Mouse (Mus musculus) small intestine, adult 2 months (tissue): Measurements from ENCODE around the gene Tnn. TPM values are rescaled to one million over a fixed set of nuclear protein-coding genes. Genes with fewer than 3 reads are reported as not detected.
A peak's percentile ranks its signal among the peaks of the same experiment; 100 is the strongest.

Source experiments
- H3K27ac ChIP-seq: fragments of 200-500 bp; 2 replicates; pipeline ENCODE4 v1.5.1; 2012; ENCODE audit warnings: low read depth, low read length, control low read depth, inconsistent platforms; ENCODE audit not compliant: insufficient read depth
- H3K27me3 ChIP-seq: fragments of 200-500 bp; 2 replicates; pipeline ENCODE4 v1.6.1; 2012; ENCODE audit warnings: mild to moderate bottlenecking, moderate library complexity, low read length, inconsistent platforms; ENCODE audit not compliant: control insufficient read depth, insufficient read depth
- H3K36me3 ChIP-seq: fragments of 200-500 bp; 2 replicates; pipeline ENCODE4 v1.6.1; 2012; ENCODE audit warnings: mild to moderate bottlenecking, low read length, control low read depth, inconsistent platforms; ENCODE audit not compliant: control insufficient read depth, insufficient read depth
- H3K4me1 ChIP-seq: fragments of 200-500 bp; 2 replicates; pipeline ENCODE4 v1.6.1; 2012; ENCODE audit warnings: low read length, inconsistent platforms, mixed read lengths; ENCODE audit not compliant: control insufficient read depth, insufficient read depth, insufficient read length
- H3K4me3 ChIP-seq: fragments of 200-500 bp; 2 replicates; pipeline ENCODE4 v1.5.1; 2012; ENCODE audit warnings: low read depth, mild to moderate bottlenecking, control low read depth, inconsistent platforms, low read length, moderate library complexity
- CTCF ChIP-seq: fragments of 200-500 bp; IDR thresholded peaks from 2 replicates; pipeline ENCODE4 v1.5.1; 2012; ENCODE audit warnings: low read depth, mild to moderate bottlenecking, control low read depth, inconsistent platforms, low read length, moderate library complexity, mixed read lengths; ENCODE audit not compliant: insufficient replicate concordance, insufficient read length; ENCODE audit errors: extremely low read depth
- POLR2A ChIP-seq: fragments of 200-500 bp; IDR thresholded peaks from 2 replicates; pipeline ENCODE4 v1.6.1; 2012; ENCODE audit warnings: low read depth, mild to moderate bottlenecking, control low read depth, inconsistent platforms, low read length, moderate library complexity
- WGBS: fragments of 180-500 bp; shearing (Covaris S2); methylation state at CpG from one replicate; pipeline ENCODE4 v1.1.7; 2018; 5-methylcytosine and 5-hydroxymethylcytosine counted together
- polyA plus RNA-seq: library from polyadenylated mRNA; depleted of rRNA; stranded (reverse); fragments of >200 nt; gene quantifications from 2 replicates; pipeline ENCODE4 v1.2.3, GENCODE M21; 2012

The Tnn gene
- polyA plus RNA-seq, 1 experiment = 0.25 TPM

- no peaks in the 10 kb centered on the region for H3K36me3 ChIP-seq
- H3K27ac ChIP-seq = no peak overlapping the region
- peaks cover 4% of the 10 kb centered on the region; the same call in 1 of the 2 replicates for H3K4me1 ChIP-seq
- no peaks in the 10 kb centered on the region for H3K27me3 ChIP-seq
- TF ChIP-seq POLR2A (no peak), CTCF (no peak)
- WGBS = 71% methylated on average over 1 of the region's 1 CpGs
- no peak overlapping the region for H3K4me3 ChIP-seq
Observed at GRCm38 (mm10) chr1:160084239-160084638, 69.1 kb downstream of the Tnn start.

GRCm38 (mm10) chr1:160082647-160083046 is 70.7 kb downstream of the Tnn start:
- no peak overlapping the region for H3K27ac ChIP-seq
- WGBS = 53% methylated on average over 1 of the region's 1 CpGs
- no peaks in the 10 kb centered on the region for H3K36me3 ChIP-seq
- H3K4me1 ChIP-seq = peaks cover 6% of the 10 kb centered on the region; the same call in 1 of the 2 replicates
- TF ChIP-seq POLR2A (no peak), CTCF (no peak)
- no peak overlapping the region for H3K4me3 ChIP-seq
- no peaks in the 10 kb centered on the region for H3K27me3 ChIP-seq

DNA sequence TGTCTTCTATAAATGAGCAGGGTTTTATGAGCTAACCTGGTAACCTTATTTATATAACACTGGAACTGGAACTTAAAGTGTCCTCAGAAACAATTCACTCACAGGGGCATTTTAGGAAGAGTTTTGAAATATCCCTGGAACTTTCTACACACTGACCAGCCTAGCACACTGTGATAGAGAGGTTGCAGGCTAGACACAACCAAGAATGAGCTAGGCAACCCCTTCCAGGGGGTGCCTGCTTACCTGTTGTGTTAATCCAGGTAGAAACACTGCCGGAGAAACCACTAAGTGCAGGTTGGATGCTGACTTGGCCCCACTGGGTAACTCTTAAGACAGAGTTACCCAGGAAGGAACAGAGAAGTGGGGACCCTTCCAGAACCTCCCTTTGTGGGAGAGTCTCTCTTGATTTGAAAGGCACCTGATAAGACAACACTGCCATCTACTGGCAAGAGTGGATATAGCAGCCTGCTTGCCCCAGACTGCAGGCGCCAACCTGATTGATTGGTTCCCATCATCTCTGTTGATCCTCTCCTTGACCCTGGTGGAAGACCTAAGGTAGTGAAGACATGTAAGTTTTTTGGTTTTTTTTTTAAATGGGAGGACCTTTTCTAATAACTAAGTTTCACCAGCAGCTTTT is 72.5 kb downstream of the Tnn start:
- Histone ChIP-seq H3K4me3 (no peak overlapping the region), H3K36me3 (0 out of 2 replicates have a peak, but pooled peaks cover 4% of the 10 kb centered on the region), H3K4me1 (peaks cover 6% of the 10 kb centered on the region; the same call in 1 of the 2 replicates), H3K27ac (no peak overlapping the region), H3K27me3 (no peaks in the 10 kb centered on the region)
- WGBS = 28% methylated on average over 2 of the region's 2 CpGs
- TF ChIP-seq POLR2A (no peak), CTCF (peak; percentile 86; the same call in 1 of the 2 replicates)

DNA sequence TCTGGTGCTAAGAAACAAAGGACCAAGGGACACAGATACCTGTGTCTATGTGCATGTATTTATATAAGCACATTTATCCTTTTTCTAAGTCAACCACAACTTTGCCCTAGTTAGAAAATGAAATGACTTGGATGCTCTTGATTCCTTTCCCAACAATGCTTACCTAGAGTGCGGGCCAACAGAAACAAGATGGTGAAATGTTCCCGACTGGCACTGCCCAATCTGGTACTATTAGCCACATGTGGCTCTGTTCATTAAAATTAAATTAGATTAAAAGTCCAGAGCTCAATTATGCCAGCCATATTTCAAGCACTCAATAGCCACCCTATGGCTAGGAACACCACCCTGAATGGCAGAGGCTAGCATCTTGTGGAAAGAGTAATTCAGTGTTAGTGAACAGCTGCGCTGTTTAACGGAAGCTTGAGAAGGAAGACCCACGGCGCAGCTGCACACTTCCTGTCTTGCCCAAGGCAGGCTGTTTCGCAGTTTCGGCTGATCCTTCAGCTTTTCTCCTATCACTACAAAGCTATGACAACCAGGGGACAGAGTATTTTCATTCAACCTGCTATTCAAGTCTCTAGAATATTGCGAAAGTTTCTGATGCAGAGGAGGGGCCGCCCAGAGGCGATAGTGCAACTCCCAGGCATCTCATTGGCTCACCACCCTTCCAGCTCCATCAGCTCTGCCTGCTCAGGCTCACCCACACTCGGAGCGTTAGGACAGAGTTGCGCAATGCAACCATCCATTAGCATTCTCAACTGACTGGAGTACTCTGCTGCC is 74.3 kb downstream of the Tnn start:
- Histone ChIP-seq H3K4me3 (peak overlapping the region; percentile 24), H3K27ac (no peak overlapping the region), H3K36me3 (peaks cover 6% of the 10 kb centered on the region; the same call in 1 of the 2 replicates), H3K27me3 (no peaks in the 10 kb centered on the region), H3K4me1 (peaks cover 6% of the 10 kb centered on the region; the same call in 1 of the 2 replicates)
- TF ChIP-seq POLR2A (no peak), CTCF (no peak)
- 17% methylated on average over 14 of the region's 14 CpGs for WGBS

GRCm38 (mm10) chr1:160064547-160065144 is 88.7 kb downstream of the Tnn start:
- H3K27me3 ChIP-seq = no peaks in the 10 kb centered on the region
- no peaks in the 10 kb centered on the region for H3K36me3 ChIP-seq
- no peak for TF ChIP-seq CTCF
- TF ChIP-seq POLR2A = no peak
- no peak overlapping the region for H3K4me3 ChIP-seq
- no peak overlapping the region for H3K27ac ChIP-seq
- WGBS = 42% methylated on average over 7 of the region's 7 CpGs
- 0 out of 2 replicates have a peak, but pooled peaks cover 2% of the 10 kb centered on the region for H3K4me1 ChIP-seq

DNA sequence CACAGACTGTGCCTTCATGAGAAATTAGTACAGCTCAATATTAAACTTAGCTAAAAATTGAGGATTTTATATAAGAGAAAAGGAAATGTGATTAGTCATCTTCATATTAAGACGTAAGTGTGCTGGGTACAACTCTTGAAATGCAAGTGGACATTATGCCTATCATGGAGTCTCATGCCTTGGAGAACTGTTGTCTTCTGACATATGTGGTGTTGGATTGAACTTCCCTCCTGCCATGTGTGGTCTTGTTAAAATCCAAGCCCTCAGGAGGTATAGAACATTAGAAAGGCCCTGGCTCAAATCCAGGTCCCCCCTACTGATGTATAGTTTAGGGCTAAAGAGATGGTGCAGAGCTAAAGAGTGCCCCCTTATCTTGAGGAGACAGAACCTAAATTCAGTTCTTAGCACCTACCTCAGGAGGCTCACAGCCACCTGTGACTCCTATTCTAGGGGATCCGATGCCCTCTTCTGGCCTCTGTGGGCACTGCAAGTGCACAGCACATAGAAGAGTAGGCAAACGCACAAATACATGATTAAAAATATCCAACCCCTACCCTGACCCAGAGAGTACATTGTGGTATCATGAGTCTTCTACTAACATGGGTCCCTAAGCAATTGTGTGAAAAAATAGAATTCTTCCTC is 91.5 kb downstream of the Tnn start:
- H3K4me3 ChIP-seq = no peak overlapping the region
- no peaks in the 10 kb centered on the region for H3K36me3 ChIP-seq
- no peak for TF ChIP-seq POLR2A
- peak; percentile 63; the same call in 1 of the 2 replicates for TF ChIP-seq CTCF
- H3K27ac ChIP-seq = no peak overlapping the region
- H3K27me3 ChIP-seq = no peaks in the 10 kb centered on the region
- peaks cover 2% of the 10 kb centered on the region; the same call in 1 of the 2 replicates for H3K4me1 ChIP-seq
- 85% methylated on average over 3 of the region's 3 CpGs for WGBS
